ENCODE assay signal across 8 mouse cellular contexts in the genomic region with DNA sequence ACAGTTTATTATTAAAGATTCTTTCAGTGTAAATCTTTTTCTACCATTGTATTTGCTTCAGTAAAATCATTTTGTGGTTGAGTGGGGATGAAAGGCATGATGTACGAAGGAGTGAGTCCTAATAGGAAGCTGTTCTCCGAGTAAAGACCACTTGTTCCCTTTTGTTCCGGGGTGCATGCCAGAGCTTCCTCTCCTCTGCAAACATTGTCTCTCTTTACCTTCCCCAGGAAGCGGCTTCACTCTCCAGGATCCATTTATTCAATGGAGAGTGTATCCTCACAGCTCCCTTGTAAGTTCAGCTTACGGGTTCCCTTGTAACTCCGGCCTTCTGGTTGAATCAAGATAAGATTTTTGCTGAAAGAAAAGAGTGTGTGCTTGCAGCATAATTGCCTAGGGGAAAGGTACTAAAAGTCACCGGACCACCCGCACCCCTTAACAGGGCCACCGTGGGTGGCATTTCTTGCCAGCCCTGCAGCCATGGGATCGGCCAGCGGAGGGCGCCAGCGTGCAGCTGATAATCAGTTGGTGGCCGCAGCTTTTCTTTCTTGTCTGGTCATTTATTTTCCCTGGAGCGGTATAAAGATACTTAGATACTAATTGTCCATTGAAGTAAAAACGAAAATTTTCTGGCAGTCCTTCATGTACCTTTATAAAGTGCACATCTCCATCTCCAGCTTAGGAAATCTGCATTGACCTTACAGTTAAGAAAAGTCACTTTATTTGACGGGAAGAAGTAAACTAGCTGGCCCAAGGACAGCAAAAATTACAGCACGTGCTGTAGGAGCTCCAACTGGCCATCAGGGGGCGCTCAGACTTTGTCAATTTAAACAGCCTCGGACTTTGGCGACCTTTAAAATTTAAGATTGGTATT. TPM values are rescaled to one million over a fixed set of nuclear protein-coding genes. Genes with fewer than 3 reads are reported as not detected.
DNase-seq lines count a peak whose midpoint lies in the region; ATAC-seq and TF ChIP-seq lines count a peak whose summit lies in the region.

No protein-coding gene starts in this region.

- H3K27me3 ChIP-seq in G1E (ENCODE audit: insufficient read depth, low read length), result no peaks in the 10 kb centered on the region
- peaks cover 14% of the 10 kb centered on the region for H3K27me3 ChIP-seq in forebrain, postnatal 0 days (ENCODE audit: insufficient read depth, low read length)
- H3K27me3 ChIP-seq in neural tube, embryonic 15.5 days (replicated peaks), result peaks cover 13% of the 10 kb centered on the region

- peak overlapping the region; percentile 70 for H3K27ac ChIP-seq in forebrain, postnatal 0 days (ENCODE audit: low read depth, low read length)
- H3K27ac ChIP-seq in neural tube, embryonic 15.5 days (replicated peaks), result peak overlapping the region; percentile 90

- peak overlapping the region; percentile 61 for H3K4me2 ChIP-seq in forebrain, postnatal 0 days (ENCODE audit: low read depth)
- peak overlapping the region; percentile 68 for H3K4me2 ChIP-seq in neural tube, embryonic 15.5 days

- DNase-seq in G1E (ENCODE audit: low spot score), result peak; percentile 19
- DNase-seq in cerebellum, adult 18-20 months, result peak; percentile 71 to 83
- DNase-seq in forebrain, postnatal 0 days, result peak; percentile 87
- DNase-seq in heart, postnatal 36 days, result peak; percentile 82 to 91
- DNase-seq in layer of hippocampus, adult 18-20 months (ENCODE audit: low spot score in 2 of 2), result peak; percentile 76 to 92
- peak; percentile 68 to 74 for DNase-seq in lung, adult 18-20 months
- peak; percentile 94 for DNase-seq in testis, postnatal 10 days (ENCODE audit: low spot score)

- peak overlapping the region; percentile 46 for H3K9ac ChIP-seq in forebrain, postnatal 0 days
- peak overlapping the region; percentile 44 for H3K9ac ChIP-seq in neural tube, embryonic 15.5 days (replicated peaks)

- peak; percentile 50; the same call in 1 of the 2 replicates for ATAC-seq in G1E (ENCODE audit: extremely low read depth, insufficient number of reproducible peaks, low FRiP score, poor library complexity, severe bottlenecking)
- peak; percentile 75 for ATAC-seq in forebrain, postnatal 0 days
- ATAC-seq in neural tube, embryonic 15.5 days (ENCODE audit: low FRiP score), result peak; percentile 85

- intact Hi-C loops in heart, postnatal 36 days (cut with DNase I), result loop anchor here (1.0 to 5.0 kb wide), 4 partner anchors 218 to 348 kb away; no protein-coding TSS in a partner anchor

- peaks cover 30% of the 10 kb centered on the region for H3K36me3 ChIP-seq in G1E (replicated peaks)
- H3K36me3 ChIP-seq in forebrain, postnatal 0 days (ENCODE audit: insufficient read depth), result no peaks in the 10 kb centered on the region
- H3K36me3 ChIP-seq in neural tube, embryonic 15.5 days, result no peaks in the 10 kb centered on the region

- H3K4me1 ChIP-seq in G1E (ENCODE audit: insufficient read depth, low read depth, low read length), result no peaks in the 10 kb centered on the region
- H3K4me1 ChIP-seq in forebrain, postnatal 0 days (ENCODE audit: insufficient read depth), result no peaks in the 10 kb centered on the region
- peaks cover 11% of the 10 kb centered on the region for H3K4me1 ChIP-seq in neural tube, embryonic 15.5 days

- under 1% methylated on average over 21 of the region's 21 CpGs for WGBS in forebrain, postnatal 0 days
- under 1% methylated on average over 21 of the region's 21 CpGs for WGBS in neural tube, embryonic 15.5 days

- H3K4me3 ChIP-seq in G1E (ENCODE audit: low read depth, low read length), result no peak overlapping the region
- H3K4me3 ChIP-seq in forebrain, postnatal 0 days (ENCODE audit: low read depth, low read length), result peak overlapping the region; percentile 43
- H3K4me3 ChIP-seq in neural tube, embryonic 15.5 days (replicated peaks), result peak overlapping the region; percentile 39

- peak; percentile 24; the same call in 1 of the 2 replicates for TF ChIP-seq CTCF in G1E (IDR thresholded peaks at IDR 0.05; ENCODE audit: low read depth, low read length)
- TF ChIP-seq CTCF in forebrain, postnatal 0 days (IDR thresholded peaks at IDR 0.05; ENCODE audit: low read depth), result peak; percentile 72

- no peaks in the 10 kb centered on the region for H3K9me3 ChIP-seq in G1E (replicated peaks)
- no peaks in the 10 kb centered on the region for H3K9me3 ChIP-seq in forebrain, postnatal 0 days (ENCODE audit: low read length)
- H3K9me3 ChIP-seq in neural tube, embryonic 15.5 days (replicated peaks), result no peaks in the 10 kb centered on the region

RNA-seq across cellular contexts. Expression of gene Xrn2, which starts 53.6 kb away (rescaled TPM):
- total RNA-seq in G1E (2014; fragmentation: Nextera tagmentation), result 189 and 238 TPM in 2 replicates
- total RNA-seq in G1E (2017), result 146 and 162 TPM in 2 replicates
- polyA plus RNA-seq in G1E (2012), result 12.3 and 16.9 TPM in 2 replicates
- total RNA-seq in forebrain, postnatal 0 days (2014; rRNA removed), result 94.6 and 95.8 TPM in 2 replicates
- polyA plus RNA-seq in forebrain, postnatal 0 days (2015; fragmentation: Nextera tagmentation; extraction: Ambion mirVana), result 67.8 and 78.9 TPM in 2 replicates
- 10 to 100 TPM; 29.3 to 32.3 TPM for total RNA-seq in heart, postnatal 36 days (2021)
- total RNA-seq in layer of hippocampus, adult 18-20 months (2021), result 10 to 100 TPM; 40.3 to 40.7 TPM
- polyA plus RNA-seq in neural tube, embryonic 15.5 days (2015; fragmentation: Nextera tagmentation; extraction: Ambion mirVana), result 60.1 and 67.7 TPM in 2 replicates

Comparison
In these comparisons a context has a peak if more than half of its experiments do, and no peak if none do; other contexts are left out.
1. DNase-seq: peak in every context shown above with its lines; median percentile 94 in testis, postnatal 10 days; 87 in forebrain, postnatal 0 days; 86 in heart, postnatal 36 days; 84 in layer of hippocampus, adult 18-20 months; 77 in cerebellum, adult 18-20 months; 71 in lung, adult 18-20 months; 19 in G1E.